8 mouse cellular contexts compared by ENCODE assay signal in genomic region chr17:33759767-33760254, GRCm38 (mm10). TPM values are rescaled to one million over a fixed set of nuclear protein-coding genes. Genes with fewer than 3 reads are reported as not detected.
DNase-seq lines count a peak whose midpoint lies in the region; ATAC-seq and TF ChIP-seq lines count a peak whose summit lies in the region.

No protein-coding gene starts in this region.

- H3K27ac ChIP-seq in hindbrain, embryonic 11.5 days (ENCODE audit: low read depth, low read length): peak overlapping the region; percentile 98
- peak overlapping the region; percentile 97 for H3K27ac ChIP-seq in lung, postnatal 0 days (ENCODE audit: low read length)

- DNase-seq in Muller cell, postnatal 12 days (ENCODE audit: inconsistent ontology term): peak; percentile 96
- peak; percentile 89 for DNase-seq in cerebellum, adult 9-11 months
- DNase-seq in frontal cortex, adult 2 months (ENCODE audit: extremely low spot score in 1 of 2, low spot score in 1 of 2): peak; percentile 84 to 92
- DNase-seq in hindbrain, embryonic 11.5 days (ENCODE audit: low spot score): peak; percentile 91
- DNase-seq in layer of hippocampus, postnatal 10 days (ENCODE audit: low spot score in 2 of 2): peak; percentile 89 to 91
- peak; percentile 94 for DNase-seq in lung, postnatal 0 days (ENCODE audit: low spot score)
- DNase-seq in ovary, postnatal 10 days (ENCODE audit: low spot score): peak; percentile 92
- peak; percentile 86 for DNase-seq in thymus, postnatal 0 days (ENCODE audit: low spot score)

- no peak; the same call in 1 of the 2 replicates for TF ChIP-seq EP300 in lung, postnatal 0 days (IDR thresholded peaks at IDR 0.05)

- WGBS in hindbrain, embryonic 11.5 days: under 1% methylated on average over 37 of the region's 38 CpGs
- 2% methylated on average over 36 of the region's 38 CpGs for WGBS in lung, postnatal 0 days

- TF ChIP-seq CTCF in lung, postnatal 0 days (IDR thresholded peaks at IDR 0.05): no peak

- peaks cover 6% of the 10 kb centered on the region; the same call in 1 of the 2 replicates for H3K4me1 ChIP-seq in hindbrain, embryonic 11.5 days (replicated peaks; ENCODE audit: control insufficient read depth, insufficient read depth, low read length)
- H3K4me1 ChIP-seq in lung, postnatal 0 days (ENCODE audit: insufficient read depth, low read depth, low read length): peaks cover 33% of the 10 kb centered on the region

- H3K9ac ChIP-seq in hindbrain, embryonic 11.5 days (ENCODE audit: low read depth, low read length): peak overlapping the region; percentile 93
- H3K9ac ChIP-seq in lung, postnatal 0 days (replicated peaks; ENCODE audit: low read depth): peak overlapping the region; percentile 83

- peak; percentile 90 for ATAC-seq in hindbrain, embryonic 11.5 days (ENCODE audit: low FRiP score)
- peak; percentile 86 for ATAC-seq in lung, postnatal 0 days

- H3K9me3 ChIP-seq in hindbrain, embryonic 11.5 days (ENCODE audit: control insufficient read depth, low read length): no peaks in the 10 kb centered on the region
- no peaks in the 10 kb centered on the region for H3K9me3 ChIP-seq in lung, postnatal 0 days (ENCODE audit: low read length)

- no peaks in the 10 kb centered on the region for H3K27me3 ChIP-seq in hindbrain, embryonic 11.5 days (ENCODE audit: control insufficient read depth, insufficient read depth, low read length)
- H3K27me3 ChIP-seq in lung, postnatal 0 days (replicated peaks; ENCODE audit: insufficient read depth, low read length): no peaks in the 10 kb centered on the region

- H3K4me3 ChIP-seq in hindbrain, embryonic 11.5 days (ENCODE audit: low read depth, low read length): peak overlapping the region; percentile 73
- H3K4me3 ChIP-seq in lung, postnatal 0 days (ENCODE audit: low read depth, low read length): peak overlapping the region; percentile 52

- no peaks in the 10 kb centered on the region for H3K36me3 ChIP-seq in hindbrain, embryonic 11.5 days (ENCODE audit: control insufficient read depth, insufficient read depth, low read length)
- H3K36me3 ChIP-seq in lung, postnatal 0 days (ENCODE audit: insufficient read depth, low read length): no peaks in the 10 kb centered on the region

- H3K4me2 ChIP-seq in hindbrain, embryonic 11.5 days (replicated peaks; ENCODE audit: low read depth, low read length): peak overlapping the region; percentile 68
- H3K4me2 ChIP-seq in lung, postnatal 0 days (replicated peaks; ENCODE audit: low read depth, low read length): peak overlapping the region; percentile 67

RNA-seq across cellular contexts. Expression of gene Rab11b, which starts 0.5 kb away (rescaled TPM):
- 461 and 466 TPM in 2 replicates for polyA plus RNA-seq in frontal cortex, adult 2 months (2012; rRNA removed)
- polyA plus RNA-seq in hindbrain, embryonic 11.5 days (2014; fragmentation: Nextera tagmentation; extraction: Ambion mirVana): 334 and 359 TPM in 2 replicates
- 100 to 1,000 TPM; 252 to 307 TPM for total RNA-seq in layer of hippocampus, postnatal 10 days (2021)
- 258 and 279 TPM in 2 replicates for polyA plus RNA-seq in lung, postnatal 0 days (2015; fragmentation: Nextera tagmentation; extraction: Ambion mirVana)
- 214 and 227 TPM in 2 replicates for polyA plus RNA-seq in thymus, postnatal 0 days (2015; fragmentation: Nextera tagmentation; extraction: Ambion mirVana)

RNA-seq across cellular contexts. Expression of gene Angptl4, which starts 21.8 kb away (rescaled TPM):
- polyA plus RNA-seq in frontal cortex, adult 2 months (2012; rRNA removed): 4.2 and 4.4 TPM in 2 replicates
- polyA plus RNA-seq in hindbrain, embryonic 11.5 days (2014; fragmentation: Nextera tagmentation; extraction: Ambion mirVana): 22.0 and 22.5 TPM in 2 replicates
- total RNA-seq in layer of hippocampus, postnatal 10 days (2021): 1 to 10 TPM; 6.9 to 9.5 TPM
- polyA plus RNA-seq in lung, postnatal 0 days (2015; fragmentation: Nextera tagmentation; extraction: Ambion mirVana): 125 and 137 TPM in 2 replicates
- polyA plus RNA-seq in thymus, postnatal 0 days (2015; fragmentation: Nextera tagmentation; extraction: Ambion mirVana): 28.7 and 36.7 TPM in 2 replicates

RNA-seq across cellular contexts. Expression of gene March2, which starts 41.3 kb away (rescaled TPM):
- 104 and 117 TPM in 2 replicates for polyA plus RNA-seq in frontal cortex, adult 2 months (2012; rRNA removed)
- 40.2 and 45.4 TPM in 2 replicates for polyA plus RNA-seq in hindbrain, embryonic 11.5 days (2014; fragmentation: Nextera tagmentation; extraction: Ambion mirVana)
- total RNA-seq in layer of hippocampus, postnatal 10 days (2021): 10 to 100 TPM; 74.1 to 76.0 TPM
- polyA plus RNA-seq in lung, postnatal 0 days (2015; fragmentation: Nextera tagmentation; extraction: Ambion mirVana): 104 and 106 TPM in 2 replicates
- 83.3 and 90.7 TPM in 2 replicates for polyA plus RNA-seq in thymus, postnatal 0 days (2015; fragmentation: Nextera tagmentation; extraction: Ambion mirVana)

RNA-seq across cellular contexts. Expression of gene Kank3, which starts 50.5 kb away (rescaled TPM):
- polyA plus RNA-seq in frontal cortex, adult 2 months (2012; rRNA removed): 171 and 180 TPM in 2 replicates
- 22.7 and 30.1 TPM in 2 replicates for polyA plus RNA-seq in hindbrain, embryonic 11.5 days (2014; fragmentation: Nextera tagmentation; extraction: Ambion mirVana)
- 10 to 100 TPM; 38.0 to 51.2 TPM for total RNA-seq in layer of hippocampus, postnatal 10 days (2021)
- 186 and 211 TPM in 2 replicates for polyA plus RNA-seq in lung, postnatal 0 days (2015; fragmentation: Nextera tagmentation; extraction: Ambion mirVana)
- 19.1 and 22.0 TPM in 2 replicates for polyA plus RNA-seq in thymus, postnatal 0 days (2015; fragmentation: Nextera tagmentation; extraction: Ambion mirVana)

Comparison
In these comparisons a context has a peak if more than half of its experiments do, and no peak if none do; other contexts are left out.
1. Peak in every context shown above with its lines: DNase-seq, ATAC-seq, H3K4me3 ChIP-seq and H3K27ac ChIP-seq.